Mouse (Mus musculus): ENCODE results near the gene Btc.

Btc gene

DNA sequence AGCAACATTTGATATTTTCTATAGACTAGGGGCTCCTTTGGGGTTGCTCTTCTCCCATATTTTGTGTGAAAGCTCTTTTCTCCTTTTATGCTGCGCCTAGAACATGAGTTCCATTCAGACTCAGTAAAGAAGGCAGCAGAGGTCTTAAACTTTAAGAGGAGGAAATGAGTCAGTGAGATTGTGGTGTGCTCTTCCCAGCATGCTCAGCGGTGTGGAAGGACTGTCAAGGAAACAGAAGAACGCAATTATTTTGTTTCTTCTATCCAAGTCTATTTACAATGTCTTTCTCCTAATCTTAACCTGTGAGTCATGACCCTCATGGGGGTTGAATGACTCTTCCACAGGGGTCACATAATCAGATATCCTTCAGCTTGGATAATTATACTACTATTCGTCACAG, 82.4 kb downstream of the Btc start:
- in situ Hi-C loops (cut with MboI, MseI): no loop called here

DNA sequence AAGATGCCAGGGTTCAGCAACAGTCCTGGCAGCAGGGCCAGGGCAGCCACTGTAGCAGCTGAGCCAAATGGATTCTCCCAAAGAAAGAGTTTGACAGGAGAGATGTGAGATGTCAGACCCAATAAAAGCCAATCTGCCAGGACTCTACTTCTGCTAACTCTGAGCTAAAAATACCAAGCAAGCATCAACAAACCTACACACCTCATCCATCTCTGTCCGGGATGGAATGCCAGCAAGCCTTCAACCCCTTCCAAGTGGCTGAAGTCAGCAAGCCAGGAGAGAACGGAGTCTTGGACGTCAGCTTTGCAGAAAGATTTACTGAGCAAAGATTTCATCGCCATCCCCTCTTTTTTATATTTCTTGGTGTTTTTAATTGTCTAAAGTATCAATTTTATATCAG, 88.8 kb downstream of the Btc start:
- in situ Hi-C loops (cut with MboI, MseI): no loop called here

DNA sequence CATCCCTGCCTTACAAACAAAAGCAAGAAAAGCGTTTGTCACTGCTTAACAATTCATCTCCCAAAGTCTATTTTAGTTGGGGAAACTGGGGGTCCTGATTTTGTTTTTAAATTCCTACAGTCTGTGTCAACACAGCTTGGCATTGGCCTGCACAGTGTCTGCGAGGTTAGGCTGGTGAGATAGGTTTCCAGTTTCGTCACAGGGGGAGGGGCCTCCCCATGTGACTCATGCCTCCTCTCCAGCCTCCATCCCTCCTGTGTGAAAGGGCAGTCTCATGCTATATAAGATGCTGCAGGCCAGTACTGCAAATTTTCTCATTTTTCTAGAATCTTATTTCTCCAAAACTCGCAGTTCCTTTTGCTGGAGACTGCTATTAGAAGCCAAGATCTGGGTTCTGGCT, 91.0 kb downstream of the Btc start:
- in situ Hi-C loops (cut with MboI, MseI): no loop called here

DNA sequence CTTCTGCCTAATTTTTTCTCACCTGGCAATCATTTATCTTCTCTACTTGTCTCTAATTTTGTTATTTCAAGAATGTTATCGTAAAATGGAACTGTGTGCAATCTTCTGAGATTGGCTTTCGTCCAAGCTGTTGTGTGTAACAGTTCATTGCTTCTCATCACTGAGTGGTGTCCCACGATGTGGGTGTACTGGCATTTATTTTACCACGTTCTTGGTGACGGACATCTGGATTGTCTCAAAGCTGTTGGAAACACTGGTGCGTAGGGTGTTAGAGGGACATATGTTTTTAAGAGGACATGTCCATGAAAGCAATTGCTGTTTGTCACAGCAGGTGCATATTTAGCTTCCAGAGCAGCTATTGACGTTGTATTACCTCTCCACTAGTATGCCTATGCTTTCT, 94.2 kb downstream of the Btc start:
- in situ Hi-C loops (cut with MboI, MseI): loop anchor here (5.0 kb wide), 1 partner anchor 361 kb away; no protein-coding TSS in a partner anchor

DNA sequence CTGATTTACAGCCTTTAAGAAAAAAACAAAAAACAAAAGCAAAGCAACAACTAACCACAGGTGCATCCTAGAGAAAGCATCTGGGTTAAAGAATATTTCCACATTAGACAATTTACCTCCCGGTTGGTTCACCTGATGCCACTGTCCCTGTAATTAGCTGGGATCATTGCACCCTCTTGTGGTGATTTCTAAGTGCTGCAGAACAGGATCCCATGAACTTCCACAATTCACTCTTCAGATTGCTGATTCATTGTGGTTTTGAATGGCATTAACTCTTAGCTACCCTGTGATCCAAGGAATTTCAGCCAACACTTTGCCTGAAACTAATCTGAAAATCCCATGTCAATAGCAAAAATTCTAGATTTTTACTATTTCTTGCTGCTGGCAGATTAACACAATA, 94.9 kb downstream of the Btc start:
- in situ Hi-C loops (cut with MboI, MseI): loop anchor here (5.0 kb wide), 1 partner anchor 361 kb away; no protein-coding TSS in a partner anchor

Measured in T-helper 2 cell (primary cell).